Mouse (Mus musculus): Measurements from ENCODE around the gene Dlx4.

- TF ChIP-seq CTCF (IDR thresholded peaks at IDR 0.05) (no peak), POLR2A (IDR thresholded peaks at IDR 0.05; ENCODE audit: insufficient read depth, low read depth, low read length) (no peak), EP300 (IDR thresholded peaks at IDR 0.05; ENCODE audit: insufficient read depth, low read depth, low read length) (no peak)
Measured at GRCm38 (mm10) chr11:95189863-95190262, 43.8 kb upstream of the Dlx4 start.

Measured in heart, adult 2 months (tissue).